Mouse (Mus musculus) ovary, postnatal 14 days (tissue): Measurements from ENCODE around the gene Slc1a3.

Experiments used
- DNase-seq: peaks from one replicate; pipeline ENCODE4 v3.0.0; 2022; ENCODE audit warnings: low spot score

The Slc1a3 gene

GRCm38 (mm10) chr15:8658086-8658980 is 52.2 kb downstream of the Slc1a3 start:
- no peak for DNase-seq

GRCm38 (mm10) chr15:8655251-8655650 is 55.3 kb downstream of the Slc1a3 start:
- no peak for DNase-seq

GRCm38 (mm10) chr15:8652637-8653036 is 57.9 kb downstream of the Slc1a3 start:
- no peak for DNase-seq

- DNase-seq, result no peak
Observed at GRCm38 (mm10) chr15:8643997-8644692, 66.4 kb downstream of the Slc1a3 start.

- DNase-seq, result no peak
Observed at GRCm38 (mm10) chr15:8639856-8640255, 70.7 kb downstream of the Slc1a3 start.

- DNase-seq, result no peak
Observed at GRCm38 (mm10) chr15:8638568-8639325, 71.8 kb downstream of the Slc1a3 start.

- DNase-seq, result no peak
Observed at GRCm38 (mm10) chr15:8637283-8637682, 73.3 kb downstream of the Slc1a3 start.

GRCm38 (mm10) chr15:8635974-8636373 is 74.6 kb downstream of the Slc1a3 start:
- no peak for DNase-seq

- DNase-seq, result no peak
Observed at GRCm38 (mm10) chr15:8634807-8635206, 75.8 kb downstream of the Slc1a3 start.

- no peak for DNase-seq
Observed at GRCm38 (mm10) chr15:8634355-8634754, 76.2 kb downstream of the Slc1a3 start.

GRCm38 (mm10) chr15:8633375-8633774 is 77.2 kb downstream of the Slc1a3 start:
- no peak for DNase-seq

- DNase-seq, result no peak
Observed at GRCm38 (mm10) chr15:8632361-8632760, 78.2 kb downstream of the Slc1a3 start.

- peak; percentile 62 for DNase-seq
Observed at GRCm38 (mm10) chr15:8629317-8629831, 81.2 kb downstream of the Slc1a3 start.

- no peak for DNase-seq
Observed at GRCm38 (mm10) chr15:8628150-8628549, 82.4 kb downstream of the Slc1a3 start.

- peak; percentile 56 for DNase-seq
Observed at GRCm38 (mm10) chr15:8627097-8627537, 83.4 kb downstream of the Slc1a3 start.

GRCm38 (mm10) chr15:8625370-8625769 is 85.2 kb downstream of the Slc1a3 start:
- DNase-seq, result no peak

- no peak for DNase-seq
Observed at GRCm38 (mm10) chr15:8623879-8624278, 86.7 kb downstream of the Slc1a3 start.

GRCm38 (mm10) chr15:8619479-8620026 is 91.0 kb downstream of the Slc1a3 start:
- DNase-seq, result no peak

- DNase-seq, result no peak
Observed at GRCm38 (mm10) chr15:8616290-8616689, 94.3 kb downstream of the Slc1a3 start.

- DNase-seq, result no peak
Observed at GRCm38 (mm10) chr15:8615511-8616224, 94.9 kb downstream of the Slc1a3 start.

GRCm38 (mm10) chr15:8614701-8615100 is 95.9 kb downstream of the Slc1a3 start:
- DNase-seq, result no peak
